Mouse (Mus musculus) embryonic facial prominence, embryonic 12.5 days (tissue): ENCODE measurements around the gene Klf7. TPM values are rescaled to one million over a fixed set of nuclear protein-coding genes. Genes with fewer than 3 reads are reported as not detected.

Experiments used
- ATAC-seq: fragments of 200-750 bp; cut with Nextera tagmentation; 2 replicates; pipeline ENCODE4 v1.8.0; 2017; ENCODE audit not compliant: insufficient number of reproducible peaks, insufficient read depth, low FRiP score, low TSS enrichment
- H3K27ac ChIP-seq: fragments of 300-500 bp; sonication (generic); 2 replicates; pipeline ENCODE4 v1.5.1; 2016; ENCODE audit warnings: mild to moderate bottlenecking
- H3K27me3 ChIP-seq: fragments of 300-500 bp; sonication (generic); 2 replicates; pipeline ENCODE4 v1.6.1; 2016; ENCODE audit warnings: mild to moderate bottlenecking, moderate library complexity
- H3K36me3 ChIP-seq: fragments of 300-500 bp; sonication (generic); 2 replicates; pipeline ENCODE4 v1.6.1; 2016; ENCODE audit warnings: mild to moderate bottlenecking
- H3K4me1 ChIP-seq: fragments of 300-500 bp; sonication (generic); 2 replicates; pipeline ENCODE4 v1.6.1; 2016
- H3K4me2 ChIP-seq: fragments of 300-500 bp; sonication (generic); replicated peaks from 2 replicates; pipeline ENCODE4 v1.6.1; 2016; ENCODE audit warnings: mild to moderate bottlenecking, moderate library complexity
- H3K4me3 ChIP-seq: fragments of 300-500 bp; sonication (generic); 2 replicates; pipeline ENCODE4 v1.5.1; 2016; ENCODE audit warnings: mild to moderate bottlenecking
- H3K9ac ChIP-seq: fragments of 300-500 bp; sonication (generic); 2 replicates; pipeline ENCODE4 v1.6.1; 2016; ENCODE audit warnings: mild to moderate bottlenecking, moderate library complexity
- H3K9me3 ChIP-seq: fragments of 300-500 bp; sonication (generic); 2 replicates; pipeline ENCODE4 v1.6.1; 2016; ENCODE audit warnings: mild to moderate bottlenecking, moderate library complexity
- WGBS: fragments of 180-500 bp; shearing (Covaris S2); methylation state at CpG from one replicate; pipeline ENCODE4 v1.1.7; 2016; 5-methylcytosine and 5-hydroxymethylcytosine counted together
- polyA plus RNA-seq: library from polyadenylated mRNA; unstranded; fragments of >200 nt; fragmentation: Nextera tagmentation; extraction: Ambion mirVana; gene quantifications from 2 replicates; pipeline ENCODE4 v1.2.1, GENCODE M21; 2016

The Klf7 gene
- polyA plus RNA-seq, 1 experiment from 2014 or later: 23.3 TPM

GRCm38 (mm10) chr1:64081791-64082190 is 40.3 kb downstream of the Klf7 start:
- 85% methylated on average over 1 of the region's 1 CpGs for WGBS
- Histone ChIP-seq H3K4me1 (no peaks in the 10 kb centered on the region), H3K9ac (no peak overlapping the region), H3K9me3 (no peaks in the 10 kb centered on the region), H3K36me3 (peaks cover 17% of the 10 kb centered on the region; the same call in 1 of the 2 replicates), H3K4me3 (no peak overlapping the region), H3K4me2 (no peak overlapping the region), H3K27ac (no peak overlapping the region), H3K27me3 (no peaks in the 10 kb centered on the region)
- no peak for ATAC-seq

GRCm38 (mm10) chr1:64081217-64081616 is 40.9 kb downstream of the Klf7 start:
- no peak overlapping the region for H3K4me2 ChIP-seq
- H3K27me3 ChIP-seq: no peaks in the 10 kb centered on the region
- no peak overlapping the region for H3K9ac ChIP-seq
- no peak overlapping the region for H3K4me3 ChIP-seq
- no peak overlapping the region for H3K27ac ChIP-seq
- WGBS: 86% methylated on average over 2 of the region's 2 CpGs
- no peaks in the 10 kb centered on the region for H3K4me1 ChIP-seq
- H3K9me3 ChIP-seq: no peaks in the 10 kb centered on the region
- H3K36me3 ChIP-seq: peaks cover 19% of the 10 kb centered on the region; the same call in 1 of the 2 replicates
- ATAC-seq: no peak

- Histone ChIP-seq H3K27ac (no peak overlapping the region), H3K9ac (no peak overlapping the region), H3K36me3 (peaks cover 19% of the 10 kb centered on the region; the same call in 1 of the 2 replicates), H3K9me3 (no peaks in the 10 kb centered on the region), H3K4me3 (no peak overlapping the region), H3K4me1 (no peaks in the 10 kb centered on the region), H3K4me2 (no peak overlapping the region), H3K27me3 (no peaks in the 10 kb centered on the region)
- 87% methylated on average over 2 of the region's 2 CpGs for WGBS
- no peak for ATAC-seq
Measured at GRCm38 (mm10) chr1:64080263-64080662, 41.8 kb downstream of the Klf7 start.

GRCm38 (mm10) chr1:64078747-64079211 is 43.3 kb downstream of the Klf7 start:
- Histone ChIP-seq H3K36me3 (peaks cover 19% of the 10 kb centered on the region; the same call in 1 of the 2 replicates), H3K9ac (no peak overlapping the region), H3K9me3 (no peaks in the 10 kb centered on the region), H3K4me2 (no peak overlapping the region), H3K4me1 (no peaks in the 10 kb centered on the region), H3K27me3 (no peaks in the 10 kb centered on the region), H3K4me3 (no peak overlapping the region), H3K27ac (no peak overlapping the region)
- ATAC-seq: 0 out of 2 replicates have a peak, but pooled peaks have one; percentile 60
- 84% methylated on average over 20 of the region's 20 CpGs for WGBS

GRCm38 (mm10) chr1:64078011-64078746 is 43.9 kb downstream of the Klf7 start:
- 88% methylated on average over 9 of the region's 9 CpGs for WGBS
- Histone ChIP-seq H3K9ac (no peak overlapping the region), H3K4me3 (no peak overlapping the region), H3K9me3 (no peaks in the 10 kb centered on the region), H3K27me3 (no peaks in the 10 kb centered on the region), H3K4me2 (no peak overlapping the region), H3K27ac (no peak overlapping the region), H3K4me1 (no peaks in the 10 kb centered on the region), H3K36me3 (peaks cover 19% of the 10 kb centered on the region; the same call in 1 of the 2 replicates)
- ATAC-seq: no peak

- 90% methylated on average over 5 of the region's 5 CpGs for WGBS
- Histone ChIP-seq H3K4me2 (no peak overlapping the region), H3K4me1 (no peaks in the 10 kb centered on the region), H3K27me3 (no peaks in the 10 kb centered on the region), H3K9ac (no peak overlapping the region), H3K27ac (no peak overlapping the region), H3K36me3 (peaks cover 18% of the 10 kb centered on the region; the same call in 1 of the 2 replicates), H3K4me3 (no peak overlapping the region), H3K9me3 (no peaks in the 10 kb centered on the region)
- ATAC-seq: no peak
Measured at GRCm38 (mm10) chr1:64074051-64074450, 48.0 kb downstream of the Klf7 start.

- no peaks in the 10 kb centered on the region for H3K9me3 ChIP-seq
- 93% methylated on average over 2 of the region's 2 CpGs for WGBS
- no peak overlapping the region for H3K4me3 ChIP-seq
- H3K27ac ChIP-seq: no peak overlapping the region
- H3K9ac ChIP-seq: no peak overlapping the region
- no peak for ATAC-seq
- H3K27me3 ChIP-seq: no peaks in the 10 kb centered on the region
- H3K4me2 ChIP-seq: no peak overlapping the region
- H3K36me3 ChIP-seq: no peaks in the 10 kb centered on the region
- 0 out of 2 replicates have a peak, but pooled peaks cover 3% of the 10 kb centered on the region for H3K4me1 ChIP-seq
Measured at GRCm38 (mm10) chr1:64070947-64071346, 51.1 kb downstream of the Klf7 start.

GRCm38 (mm10) chr1:64066320-64067254 is 55.5 kb downstream of the Klf7 start:
- 47% methylated on average over 10 of the region's 10 CpGs for WGBS
- H3K27ac ChIP-seq: no peak overlapping the region
- no peak overlapping the region for H3K4me3 ChIP-seq
- H3K27me3 ChIP-seq: no peaks in the 10 kb centered on the region
- H3K36me3 ChIP-seq: no peaks in the 10 kb centered on the region
- no peak overlapping the region for H3K9ac ChIP-seq
- peak; percentile 86 for ATAC-seq
- H3K4me2 ChIP-seq: no peak overlapping the region
- H3K9me3 ChIP-seq: no peaks in the 10 kb centered on the region
- H3K4me1 ChIP-seq: peaks cover 7% of the 10 kb centered on the region; the same call in 1 of the 2 replicates

GRCm38 (mm10) chr1:64061488-64061887 is 60.6 kb downstream of the Klf7 start:
- no peaks in the 10 kb centered on the region for H3K36me3 ChIP-seq
- H3K4me2 ChIP-seq: no peak overlapping the region
- H3K27ac ChIP-seq: peak overlapping the region; percentile 41; the same call in 1 of the 2 replicates
- H3K4me3 ChIP-seq: no peak overlapping the region
- no peak overlapping the region for H3K9ac ChIP-seq
- no peak for ATAC-seq
- H3K27me3 ChIP-seq: no peaks in the 10 kb centered on the region
- WGBS: 70% methylated on average over 10 of the region's 10 CpGs
- H3K4me1 ChIP-seq: peaks cover 19% of the 10 kb centered on the region
- no peaks in the 10 kb centered on the region for H3K9me3 ChIP-seq

- Histone ChIP-seq H3K4me1 (peaks cover 20% of the 10 kb centered on the region), H3K27ac (peak overlapping the region; percentile 41; the same call in 1 of the 2 replicates), H3K4me3 (no peak overlapping the region), H3K4me2 (no peak overlapping the region), H3K27me3 (no peaks in the 10 kb centered on the region), H3K36me3 (no peaks in the 10 kb centered on the region), H3K9me3 (no peaks in the 10 kb centered on the region), H3K9ac (no peak overlapping the region)
- ATAC-seq: no peak
- WGBS: 33% methylated on average over 9 of the region's 9 CpGs
Measured at GRCm38 (mm10) chr1:64060699-64061454, 61.2 kb downstream of the Klf7 start.

GRCm38 (mm10) chr1:64060116-64060515 is 62.0 kb downstream of the Klf7 start:
- Histone ChIP-seq H3K4me3 (no peak overlapping the region), H3K27ac (peak overlapping the region; percentile 41; the same call in 1 of the 2 replicates), H3K4me2 (no peak overlapping the region)

More at GRCm38 (mm10) chr1:64060116-64060515, 62.0 kb downstream of the Klf7 start:
- no peak for ATAC-seq
- no peak overlapping the region for H3K9ac ChIP-seq
- H3K9me3 ChIP-seq: no peaks in the 10 kb centered on the region
- H3K27me3 ChIP-seq: no peaks in the 10 kb centered on the region
- H3K36me3 ChIP-seq: no peaks in the 10 kb centered on the region
- WGBS: 46% methylated on average over 7 of the region's 7 CpGs
- H3K4me1 ChIP-seq: peaks cover 21% of the 10 kb centered on the region
